ENCODE assay signal across 8 mouse cellular contexts in the genomic region with DNA sequence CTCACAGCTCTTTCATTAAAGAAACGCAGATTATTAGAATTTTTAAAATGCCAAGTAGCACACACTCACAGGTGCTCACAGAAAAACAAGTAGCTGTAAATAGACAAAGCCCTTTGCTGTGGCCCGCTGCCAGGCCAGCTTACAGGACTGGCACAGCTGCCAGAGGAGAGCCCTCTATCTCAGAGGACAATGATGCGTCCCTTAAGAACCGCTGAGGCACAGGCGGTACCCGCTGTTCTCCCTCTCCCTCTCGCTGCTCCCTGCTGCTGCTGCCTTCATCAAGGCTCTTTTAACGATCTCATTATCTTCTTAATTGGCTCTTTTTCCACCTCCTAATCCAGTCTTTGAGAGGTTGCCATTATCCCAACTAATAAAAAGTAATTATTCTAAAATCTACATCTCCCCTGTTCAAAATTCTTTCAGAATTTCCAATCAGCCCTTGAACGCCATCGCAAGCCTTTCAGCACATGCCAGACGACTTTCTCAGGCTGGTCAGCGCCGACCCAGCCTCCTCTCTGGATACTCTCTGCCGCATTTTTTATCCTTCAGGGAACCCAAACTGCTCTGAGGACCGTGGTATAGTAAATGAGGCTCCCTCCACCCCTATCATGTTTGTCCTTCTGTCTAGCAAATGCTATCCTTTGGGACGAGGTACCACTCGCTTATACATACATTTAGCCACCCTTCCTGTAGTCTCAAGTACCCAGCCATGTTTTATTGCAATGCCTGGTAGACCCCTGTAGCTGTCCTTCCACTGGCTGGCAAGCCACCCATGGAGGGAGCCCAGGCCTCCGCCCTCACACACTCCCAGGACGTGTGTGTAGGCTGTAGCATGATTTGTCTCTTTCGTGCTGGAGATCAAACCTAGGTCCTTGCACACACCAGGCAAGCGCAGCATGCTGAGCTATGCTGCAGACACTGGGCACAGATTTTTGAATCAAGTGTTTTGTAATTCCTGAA. TPM values are rescaled to one million over a fixed set of nuclear protein-coding genes. Genes with fewer than 3 reads are reported as not detected.
DNase-seq lines count a peak whose midpoint lies in the region; ATAC-seq and TF ChIP-seq lines count a peak whose summit lies in the region.

No protein-coding gene starts in this region.

- TF ChIP-seq POLR2A in olfactory bulb, adult 2 months (IDR thresholded peaks at IDR 0.05; ENCODE audit: insufficient read depth, low read depth, low read length), result no peak

- WGBS in forebrain, embryonic 15.5 days, result 5% methylated on average over 21 of the region's 21 CpGs
- WGBS in olfactory bulb, adult 2 months, result 26% methylated on average over 21 of the region's 21 CpGs

- ATAC-seq in forebrain, embryonic 15.5 days (replicated peaks), result peak; percentile 95
- ATAC-seq in inflammation-experienced regulatory T-cells, adult 6 months, result no peak

- peak overlapping the region; percentile 92 for H3K27ac ChIP-seq in forebrain, embryonic 15.5 days (replicated peaks)
- peak overlapping the region; percentile 91 for H3K27ac ChIP-seq in olfactory bulb, adult 2 months (ENCODE audit: insufficient read depth, low read depth, low read length)

- TF ChIP-seq CTCF in olfactory bulb, adult 2 months (IDR thresholded peaks at IDR 0.05; ENCODE audit: insufficient read depth, low read depth, low read length), result no peak

- H3K4me1 ChIP-seq in forebrain, embryonic 15.5 days, result peaks cover 33% of the 10 kb centered on the region
- peaks cover 21% of the 10 kb centered on the region for H3K4me1 ChIP-seq in olfactory bulb, adult 2 months (ENCODE audit: control insufficient read depth, insufficient read depth, low read length)

- H3K9ac ChIP-seq in forebrain, embryonic 15.5 days (replicated peaks), result peak overlapping the region; percentile 26

- H3K4me3 ChIP-seq in forebrain, embryonic 15.5 days, result no peak overlapping the region; the same call in 1 of the 2 replicates
- H3K4me3 ChIP-seq in olfactory bulb, adult 2 months (ENCODE audit: insufficient read depth, low read depth, low read length), result no peak overlapping the region; the same call in 1 of the 2 replicates

- no peaks in the 10 kb centered on the region for H3K27me3 ChIP-seq in forebrain, embryonic 15.5 days

- DNase-seq in lung, postnatal 36 days, result peak; percentile 42
- no peak for DNase-seq in lung, postnatal 25 days (ENCODE audit: low spot score)
- peak; percentile 54 for DNase-seq in layer of hippocampus, adult 9-11 months
- DNase-seq in c-Kit-positive CD71-positive TER-119-positive erythroid progenitor cells, embryonic 14.5 days (ENCODE audit: low spot score), result no peak
- no peak for DNase-seq in T-cell, adult 2 months (ENCODE audit: low spot score)

- H3K9me3 ChIP-seq in forebrain, embryonic 15.5 days, result no peaks in the 10 kb centered on the region

- H3K36me3 ChIP-seq in forebrain, embryonic 15.5 days, result 0 out of 2 replicates have a peak, but pooled peaks cover 8% of the 10 kb centered on the region

- H3K4me2 ChIP-seq in forebrain, embryonic 15.5 days (replicated peaks), result peak overlapping the region; percentile 34

RNA-seq across cellular contexts. Expression of a gene that starts 35.4 kb away (rescaled TPM):
- 69.4 and 69.7 TPM in 2 replicates for polyA plus RNA-seq in forebrain, embryonic 15.5 days (2015; fragmentation: Nextera tagmentation; extraction: Ambion mirVana)
- polyA plus RNA-seq in olfactory bulb, adult 2 months (2012; ENCODE audit: insufficient read depth, insufficient read length, low replicate concordance, missing spikeins), result not detected in 2 replicates
- 10 to 100 TPM; 49.5 to 66.7 (median 56.5) TPM for polyA plus RNA-seq in inflammation-experienced regulatory T-cells, adult 6 months (2017; shearing (Covaris generic))

Comparison
In these comparisons a context has a peak if more than half of its experiments do, and no peak if none do; other contexts are left out.
1. DNase-seq: peak in lung, postnatal 36 days (single experiment) and layer of hippocampus, adult 9-11 months (single experiment); none in lung, postnatal 25 days (single experiment), c-Kit-positive CD71-positive TER-119-positive erythroid progenitor cells, embryonic 14.5 days (single experiment) and T-cell, adult 2 months (single experiment).